Comparison of ENCODE assay signal across 13 mouse cellular contexts in the genomic region with DNA sequence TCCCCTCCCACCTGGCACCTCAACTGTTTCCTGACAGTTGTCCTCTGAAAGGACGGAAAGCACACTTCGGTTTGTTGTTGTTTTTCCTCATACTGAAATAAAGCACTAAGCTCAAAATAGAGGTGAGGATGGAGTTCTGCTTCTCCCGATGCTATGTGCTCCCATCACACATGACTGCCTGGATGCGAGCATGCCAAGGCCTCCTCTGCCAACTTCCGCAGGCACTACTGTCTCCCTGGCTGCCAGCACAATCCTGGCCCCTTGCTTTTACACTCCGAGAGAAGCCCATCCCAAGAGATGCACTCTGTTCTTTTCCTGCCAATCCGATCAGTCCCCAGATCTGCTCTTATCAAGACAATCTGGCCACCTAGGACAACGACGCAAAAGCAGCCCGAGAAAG. TPM values are rescaled to one million over a fixed set of nuclear protein-coding genes. Genes with fewer than 3 reads are reported as not detected.
DNase-seq lines count a peak whose midpoint lies in the region; ATAC-seq and TF ChIP-seq lines count a peak whose summit lies in the region.
"Had no signal": no experiment of that assay in that cellular context is flagged by ENCODE, and none has a peak within 500 bp of the region (broad histone marks: within the 10 kb centered on the region; RNA-seq: fewer than 3 reads in every experiment).

No protein-coding gene starts in this region.

- no peaks in the 10 kb centered on the region for H3K9me3 ChIP-seq in hindbrain, postnatal 0 days (ENCODE audit: low read length)
- H3K9me3 ChIP-seq: kidney, embryonic 15.5 days had no signal

- H3K4me1 ChIP-seq in hindbrain, postnatal 0 days (ENCODE audit: insufficient read depth, low read length), result peaks cover 6% of the 10 kb centered on the region; the same call in 1 of the 2 replicates

- no peak overlapping the region for H3K4me3 ChIP-seq in hindbrain, postnatal 0 days (ENCODE audit: low read length)
- H3K4me3 ChIP-seq: kidney, embryonic 15.5 days had no signal

- H3K4me2 ChIP-seq in hindbrain, postnatal 0 days (ENCODE audit: low read depth, low read length), result no peak overlapping the region
- H3K4me2 ChIP-seq: kidney, embryonic 15.5 days had no signal

- no peak for TF ChIP-seq CTCF in hindbrain, postnatal 0 days (IDR thresholded peaks at IDR 0.05; ENCODE audit: low read depth)

- peaks cover 26% of the 10 kb centered on the region for H3K36me3 ChIP-seq in hindbrain, postnatal 0 days (ENCODE audit: insufficient read depth, low read length)

- no peak overlapping the region; the same call in 1 of the 2 replicates for H3K9ac ChIP-seq in hindbrain, postnatal 0 days (replicated peaks; ENCODE audit: low read length)
- H3K9ac ChIP-seq: kidney, embryonic 15.5 days had no signal

- WGBS in hindbrain, postnatal 0 days, result 39% methylated on average over 10 of the region's 10 CpGs

- no peak for DNase-seq in frontal cortex, adult 2 months (ENCODE audit: extremely low spot score in 1 of 2, low spot score in 1 of 2)
- DNase-seq in left cerebral cortex, postnatal 25 days (ENCODE audit: low spot score in 2 of 2), result peak; percentile 38 to 54
- DNase-seq in left cerebral cortex, adult 8-10 months (ENCODE audit: low spot score in 2 of 2), result no peak
- peak; percentile 82 to 85 for DNase-seq in cerebellum, postnatal 14 days
- DNase-seq in hindbrain, postnatal 0 days (ENCODE audit: low spot score), result peak; percentile 67
- no peak for DNase-seq in kidney, postnatal 14 days
- DNase-seq in kidney, adult 8-10 months, result no peak
- DNase-seq: adrenal gland, adult 8-10 months; lung, postnatal 4 days had no signal

- peak overlapping the region; percentile 41; the same call in 1 of the 2 replicates for H3K27ac ChIP-seq in hindbrain, postnatal 0 days

- ATAC-seq in frontal cortex, adult (ENCODE audit: low TSS enrichment), result peak; percentile 47; the same call in 1 of the 2 replicates
- ATAC-seq in hindbrain, postnatal 0 days, result peak; percentile 53; the same call in 1 of the 2 replicates

- intact Hi-C loops in left cerebral cortex, postnatal 25 days (cut with DNase I), result no loop called here

- H3K27me3 ChIP-seq in hindbrain, postnatal 0 days (ENCODE audit: insufficient read depth, low read length), result no peaks in the 10 kb centered on the region
- H3K27me3 ChIP-seq: kidney, embryonic 15.5 days had no signal

RNA-seq across cellular contexts. Expression of gene Unc119b, which starts 8.8 kb away (rescaled TPM):
- polyA plus RNA-seq in frontal cortex, adult 2 months (2012; rRNA removed), result 27.9 and 28.9 TPM in 2 replicates
- 10 to 100 TPM; 27.1 to 28.8 TPM for total RNA-seq in left cerebral cortex, postnatal 25 days (2021)
- total RNA-seq in left cerebral cortex, adult 8-10 months (2022), result 10 to 100 TPM; 21.2 to 26.9 (median 24.2) TPM
- 27.0 and 32.1 TPM in 2 replicates for total RNA-seq in hindbrain, postnatal 0 days (2014; rRNA removed)
- polyA plus RNA-seq in hindbrain, postnatal 0 days (2015; fragmentation: Nextera tagmentation; extraction: Ambion mirVana), result 22.5 and 23.4 TPM in 2 replicates

RNA-seq across cellular contexts. Expression of gene Mlec, which starts 14.4 kb away (rescaled TPM):
- 66.5 and 67.1 TPM in 2 replicates for polyA plus RNA-seq in frontal cortex, adult 2 months (2012; rRNA removed)
- total RNA-seq in left cerebral cortex, postnatal 25 days (2021), result 10 to 100 TPM; 86.2 to 87.5 TPM
- total RNA-seq in left cerebral cortex, adult 8-10 months (2022), result 10 to 100 TPM; 66.1 to 84.8 (median 72.3) TPM
- 65.5 and 80.9 TPM in 2 replicates for total RNA-seq in hindbrain, postnatal 0 days (2014; rRNA removed)
- 15.5 and 20.6 TPM in 2 replicates for polyA plus RNA-seq in hindbrain, postnatal 0 days (2015; fragmentation: Nextera tagmentation; extraction: Ambion mirVana)

RNA-seq across cellular contexts. Expression of gene Acads, which starts 24.4 kb away (rescaled TPM):
- 13.1 and 14.9 TPM in 2 replicates for polyA plus RNA-seq in frontal cortex, adult 2 months (2012; rRNA removed)
- 1 to 10 TPM; 6.8 TPM for total RNA-seq in left cerebral cortex, postnatal 25 days (2021)
- total RNA-seq in left cerebral cortex, adult 8-10 months (2022), result 1 to 10 TPM; 7.8 to 9.2 (median 8.9) TPM
- 30.3 and 32.5 TPM in 2 replicates for total RNA-seq in hindbrain, postnatal 0 days (2014; rRNA removed)
- polyA plus RNA-seq in hindbrain, postnatal 0 days (2015; fragmentation: Nextera tagmentation; extraction: Ambion mirVana), result 22.1 and 25.3 TPM in 2 replicates

RNA-seq across cellular contexts. Expression of gene Gm10401, which starts 45.5 kb away (rescaled TPM):
- not detected in 2 replicates for polyA plus RNA-seq in frontal cortex, adult 2 months (2012; rRNA removed)
- not detected for total RNA-seq in left cerebral cortex, postnatal 25 days (2021)
- total RNA-seq in left cerebral cortex, adult 8-10 months (2022), result not detected
- not detected in 2 replicates for total RNA-seq in hindbrain, postnatal 0 days (2014; rRNA removed)
- 38.5 and 39.3 TPM in 2 replicates for polyA plus RNA-seq in hindbrain, postnatal 0 days (2015; fragmentation: Nextera tagmentation; extraction: Ambion mirVana)
- total RNA-seq: adrenal gland, adult 8-10 months; left cerebral cortex, postnatal 36 days had no signal
- polyA plus RNA-seq: spleen, adult 2 months had no signal

RNA-seq across cellular contexts. Expression of gene Cabp1, which starts 50.6 kb away (rescaled TPM):
- polyA plus RNA-seq in frontal cortex, adult 2 months (2012; rRNA removed), result 291 and 354 TPM in 2 replicates
- 100 to 1,000 TPM; 295 to 302 TPM for total RNA-seq in left cerebral cortex, postnatal 25 days (2021)
- total RNA-seq in left cerebral cortex, adult 8-10 months (2022), result 100 to 1,000 TPM; 228 to 252 (median 243) TPM
- 21.4 and 34.6 TPM in 2 replicates for total RNA-seq in hindbrain, postnatal 0 days (2014; rRNA removed)
- polyA plus RNA-seq in hindbrain, postnatal 0 days (2015; fragmentation: Nextera tagmentation; extraction: Ambion mirVana), result 20.9 and 23.6 TPM in 2 replicates

Comparison
In these comparisons a context has a peak if more than half of its experiments do, and no peak if none do; other contexts are left out.
1. DNase-seq: peak in left cerebral cortex, postnatal 25 days (2 of 2), cerebellum, postnatal 14 days (2 of 2) and hindbrain, postnatal 0 days (single experiment); none in frontal cortex, adult 2 months (0 of 2), left cerebral cortex, adult 8-10 months (0 of 2), kidney, postnatal 14 days (single experiment) and kidney, adult 8-10 months (0 of 2).